Mouse (Mus musculus) layer of hippocampus, adult 11-12 months (tissue): ENCODE results near the gene Colca2.
A peak's percentile ranks its signal among the peaks of the same experiment; 100 is the strongest.

Experiments
- DNase-seq: peaks from one replicate; pipeline ENCODE4 v3.0.0; 2022; ENCODE audit warnings: low spot score

Colca2 gene

GRCm38 (mm10) chr9:51278500-51279381, at the start of gene Colca2:
Colca2 (minus strand) TSS chr9:51278569.
- peak; percentile 45 for DNase-seq

- no peak for DNase-seq
Measured at GRCm38 (mm10) chr9:51327555-51327903, 49.2 kb upstream of the Colca2 start.

GRCm38 (mm10) chr9:51326619-51327554, 48.5 kb upstream of the Colca2 start:
- DNase-seq = no peak

- DNase-seq = no peak
Measured at GRCm38 (mm10) chr9:51324406-51325065, 46.2 kb upstream of the Colca2 start.

GRCm38 (mm10) chr9:51320096-51320495, 41.7 kb upstream of the Colca2 start:
- no peak for DNase-seq

- DNase-seq = no peak
Measured at GRCm38 (mm10) chr9:51318246-51318645, 39.9 kb upstream of the Colca2 start.

- DNase-seq = no peak
Measured at GRCm38 (mm10) chr9:51317322-51317721, 39.0 kb upstream of the Colca2 start.

- no peak for DNase-seq
Measured at GRCm38 (mm10) chr9:51315402-51316063, 37.2 kb upstream of the Colca2 start.

GRCm38 (mm10) chr9:51312554-51313317, 34.4 kb upstream of the Colca2 start:
- no peak for DNase-seq

GRCm38 (mm10) chr9:51310515-51310914, 32.1 kb upstream of the Colca2 start:
- no peak for DNase-seq

GRCm38 (mm10) chr9:51306351-51306750, 28.0 kb upstream of the Colca2 start:
- no peak for DNase-seq

- DNase-seq = peak; percentile 57
Measured at GRCm38 (mm10) chr9:51305146-51305545, 26.8 kb upstream of the Colca2 start.

GRCm38 (mm10) chr9:51303980-51304379, 25.6 kb upstream of the Colca2 start:
- no peak for DNase-seq

- no peak for DNase-seq
Measured at GRCm38 (mm10) chr9:51293541-51293940, 15.2 kb upstream of the Colca2 start.

GRCm38 (mm10) chr9:51292674-51293073, 14.3 kb upstream of the Colca2 start:
- peak; percentile 88 for DNase-seq

- no peak for DNase-seq
Measured at GRCm38 (mm10) chr9:51290980-51291379, 12.6 kb upstream of the Colca2 start.

- no peak for DNase-seq
Measured at GRCm38 (mm10) chr9:51286079-51286478, 7.7 kb upstream of the Colca2 start.

- no peak for DNase-seq
Measured at GRCm38 (mm10) chr9:51277834-51278498, 403 bp downstream of the Colca2 start.

GRCm38 (mm10) chr9:51274678-51275077, 3.7 kb downstream of the Colca2 start:
- DNase-seq = no peak

- no peak for DNase-seq
Measured at GRCm38 (mm10) chr9:51273581-51274154, 4.7 kb downstream of the Colca2 start.
